Mouse (Mus musculus) bone marrow, adult 2 months (tissue): ENCODE data around the gene Kcne1l.

ENCODE experiments used
- CTCF ChIP-seq: fragments of 200-500 bp; IDR thresholded peaks from 2 replicates; pipeline ENCODE4 v1.5.1; 2011; ENCODE audit warnings: low read length, control low read depth; ENCODE audit not compliant: control insufficient read depth, insufficient read depth
- POLR2A ChIP-seq: fragments of 200-500 bp; IDR thresholded peaks from 2 replicates; pipeline ENCODE4 v1.6.1; 2011; ENCODE audit warnings: low read depth, mild to moderate bottlenecking, control low read depth, low read length, borderline replicate concordance; ENCODE audit not compliant: control insufficient read depth

- TF ChIP-seq CTCF (no peak), POLR2A (no peak)
Measured at GRCm38 (mm10) chrX:142310431-142310830, 4.3 kb upstream of the Kcne1l start.
